Mouse (Mus musculus) cerebellum, postnatal 25 days (tissue): Measurements from ENCODE around the gene Cfap74.

Experiments used
- DNase-seq, 2 experiments: peaks; one replicate each; pipeline ENCODE4 v3.0.0; 2021; ENCODE audit warnings: mixed read lengths in 2 of 2

The Cfap74 gene

DNA sequence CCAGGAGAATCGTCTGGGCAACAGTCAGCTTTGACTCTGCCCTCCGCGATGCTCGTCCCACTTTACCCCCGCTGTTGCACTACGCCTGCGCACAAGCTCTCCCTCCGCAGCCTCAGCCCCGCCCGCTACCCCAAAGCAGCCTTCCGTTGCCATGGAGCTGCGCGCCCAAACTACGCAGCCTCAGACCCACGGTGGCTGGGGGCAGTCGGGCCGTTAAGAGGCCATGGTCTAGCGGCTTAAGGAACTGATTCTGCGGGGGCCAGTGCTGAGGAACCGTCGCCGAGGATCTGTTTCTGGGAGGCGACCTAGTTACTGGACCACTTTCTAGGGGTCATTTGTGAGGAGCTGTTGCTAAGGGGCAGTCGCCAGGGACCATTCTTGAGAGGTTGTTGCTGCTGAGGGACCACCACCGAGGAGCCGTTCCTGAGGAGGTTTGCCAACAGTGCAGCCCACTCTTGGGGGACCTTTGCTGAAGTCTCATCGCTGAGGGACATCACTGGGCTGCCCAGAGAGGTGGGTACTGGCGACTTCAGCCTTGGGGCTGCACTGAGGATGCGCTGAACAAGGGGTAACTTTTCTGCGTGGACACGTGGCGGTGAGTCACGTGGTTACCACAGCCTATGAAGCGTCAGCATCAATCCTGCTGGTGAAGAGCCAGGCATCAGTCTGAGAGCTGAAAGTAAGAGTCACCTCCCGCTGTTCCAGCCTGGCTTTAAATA, at the start of gene Cfap74:
TSS of gene Cfap74 (plus strand) at position 133 of the 719 bp plus-strand sequence.
- DNase-seq, result peak; percentile 86 to 91

DNA sequence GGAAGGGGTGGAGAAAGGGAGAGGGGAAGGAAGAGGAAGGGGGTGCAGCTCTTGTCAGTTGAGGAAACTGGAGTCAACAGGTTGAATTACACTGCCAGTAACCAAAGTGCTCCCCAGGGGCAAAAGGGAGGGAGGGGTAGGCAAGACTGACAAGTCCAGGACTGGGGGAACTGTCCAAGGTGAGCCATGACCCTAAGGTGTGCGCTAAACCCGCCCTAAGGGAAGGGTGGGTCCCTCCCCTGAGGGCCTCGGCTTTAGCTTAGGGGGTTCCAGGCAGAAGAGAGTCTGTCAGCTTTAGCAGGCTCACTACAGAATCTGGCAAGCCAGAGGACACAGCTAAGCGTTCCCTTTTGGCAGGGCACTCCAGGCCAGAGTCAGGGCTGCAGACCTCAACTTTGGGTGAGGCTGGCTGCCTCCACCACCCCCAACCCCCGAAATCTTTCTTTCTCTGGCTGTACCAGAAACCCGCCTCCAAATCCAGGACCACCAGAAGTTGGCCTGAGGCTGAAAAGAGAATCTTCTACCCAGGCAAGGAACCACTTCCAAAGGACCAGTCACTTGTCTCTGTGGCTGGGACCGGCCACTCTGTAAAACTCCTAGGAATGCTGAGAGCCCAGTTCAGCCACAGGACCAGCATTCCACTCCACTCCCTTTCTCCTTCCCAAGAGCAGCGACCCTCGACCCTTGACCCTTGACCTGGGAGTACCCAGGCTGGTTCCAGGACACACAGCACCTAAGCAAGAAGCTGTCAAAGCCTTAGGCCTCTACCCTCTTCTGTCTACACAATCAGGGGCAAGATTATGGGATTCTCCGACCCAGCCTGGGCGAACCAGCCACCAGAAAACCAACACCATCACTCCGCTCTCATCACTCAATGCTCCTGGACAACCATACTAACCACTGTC, 49.2 kb upstream of the Cfap74 start:
- DNase-seq, result no peak

DNA sequence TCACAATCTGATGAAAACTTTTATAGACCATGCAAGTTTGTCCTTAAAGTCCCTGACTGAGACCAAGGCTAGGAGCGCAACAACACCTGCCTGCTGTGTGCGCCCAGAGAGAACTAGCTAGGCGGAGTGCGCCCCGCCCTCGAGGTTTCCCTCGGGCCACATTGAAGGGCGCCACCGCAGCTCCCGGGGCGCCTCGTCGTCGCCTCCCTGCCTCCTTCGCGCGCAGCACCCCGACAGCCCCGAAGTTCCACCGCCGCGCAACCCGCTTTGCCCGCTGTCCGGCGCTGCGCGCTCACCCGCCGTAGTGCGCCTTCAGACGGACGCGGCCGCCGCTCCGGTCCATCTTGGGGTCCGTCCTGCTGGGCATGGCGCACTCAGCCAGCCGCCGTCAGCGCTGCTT, 48.1 kb upstream of the Cfap74 start:
- DNase-seq, result no peak

DNA sequence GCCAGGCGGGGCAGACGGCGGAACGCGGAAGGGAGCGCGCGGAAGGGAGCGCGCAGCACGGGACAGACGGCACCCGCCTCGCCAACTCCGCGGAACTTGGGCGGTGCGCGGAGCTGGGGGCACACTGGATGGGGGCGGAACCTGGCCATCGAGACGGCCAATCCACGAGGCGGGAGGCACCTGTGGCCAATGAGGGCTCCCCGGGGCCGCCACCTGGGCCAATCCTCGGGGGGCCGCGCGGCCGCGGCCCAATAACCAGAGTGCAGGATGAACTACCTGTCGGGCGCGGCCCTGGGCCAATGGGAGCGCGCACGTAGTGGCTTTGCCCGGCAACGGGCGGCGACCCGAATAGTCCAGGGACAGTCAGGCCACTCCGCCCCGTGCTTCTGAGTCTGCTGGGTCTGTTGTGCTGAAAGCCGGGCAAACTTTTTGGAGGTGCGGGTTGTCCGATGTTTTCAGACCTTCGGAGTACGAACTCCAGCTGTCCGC, 47.6 kb upstream of the Cfap74 start, which contains the start of gene Prkcz:
TSS of gene Prkcz (minus strand) at position 59 of the 489 bp plus-strand sequence.
- peak; percentile 93 to 95 for DNase-seq

DNA sequence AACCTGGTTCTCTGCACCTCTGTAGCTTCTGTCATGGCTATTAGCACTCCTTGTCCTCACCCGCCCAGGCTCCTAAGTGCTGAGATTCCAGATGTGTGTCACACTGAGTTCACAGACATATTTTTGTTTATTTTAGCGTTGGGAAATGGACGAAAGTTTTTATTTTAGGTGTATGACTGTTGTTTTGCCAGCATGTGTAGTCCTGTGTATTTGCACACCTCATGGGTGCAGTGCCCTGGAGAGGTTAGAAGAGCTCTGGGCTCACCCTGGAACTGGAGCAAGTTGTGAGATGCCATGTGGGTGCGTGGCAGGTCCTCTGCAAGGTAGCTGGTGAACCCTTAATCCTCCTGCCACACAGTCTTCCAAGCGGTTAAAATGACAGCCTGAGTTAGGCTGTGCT, 46.5 kb upstream of the Cfap74 start:
- DNase-seq, result no peak

DNA sequence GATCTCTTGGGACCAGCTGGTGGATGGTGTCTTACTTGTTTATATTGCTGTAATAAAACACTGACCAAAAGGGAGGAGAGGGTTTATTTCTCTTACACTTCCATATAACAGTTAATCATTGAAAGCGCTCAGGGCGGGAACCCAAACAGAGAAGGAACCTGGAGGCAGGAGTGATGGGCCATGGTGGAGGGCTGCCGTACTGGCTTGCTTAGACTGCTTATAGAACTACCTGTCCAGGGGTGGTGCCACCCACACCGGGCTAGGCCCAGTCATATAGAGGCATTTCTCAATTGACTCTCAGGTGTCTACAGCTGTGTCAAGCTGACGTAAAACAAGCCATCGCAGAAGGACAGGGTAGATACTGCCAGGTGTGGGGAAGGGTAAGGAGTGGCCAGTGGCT, 42.2 kb upstream of the Cfap74 start:
- no peak for DNase-seq

DNA sequence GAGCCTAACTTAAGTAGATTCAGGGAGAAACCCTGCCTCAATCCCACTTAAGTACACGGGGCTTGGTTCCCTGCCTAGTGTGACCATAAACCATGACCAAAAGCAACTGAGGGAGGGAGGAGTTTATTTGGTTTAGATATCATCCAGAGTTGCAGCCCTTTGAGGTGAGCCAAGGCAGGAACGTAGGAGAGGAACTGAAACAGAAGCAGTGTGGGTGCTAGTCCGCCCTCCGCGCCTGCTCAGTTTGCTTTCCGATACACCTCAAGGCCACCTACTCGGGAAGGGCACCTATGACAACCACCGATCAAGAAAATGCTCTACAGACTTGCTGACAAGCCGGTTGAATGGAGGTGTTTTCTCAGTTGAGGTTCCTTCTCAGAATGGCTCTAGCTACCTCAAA, 41.3 kb upstream of the Cfap74 start:
- DNase-seq, result no peak

DNA sequence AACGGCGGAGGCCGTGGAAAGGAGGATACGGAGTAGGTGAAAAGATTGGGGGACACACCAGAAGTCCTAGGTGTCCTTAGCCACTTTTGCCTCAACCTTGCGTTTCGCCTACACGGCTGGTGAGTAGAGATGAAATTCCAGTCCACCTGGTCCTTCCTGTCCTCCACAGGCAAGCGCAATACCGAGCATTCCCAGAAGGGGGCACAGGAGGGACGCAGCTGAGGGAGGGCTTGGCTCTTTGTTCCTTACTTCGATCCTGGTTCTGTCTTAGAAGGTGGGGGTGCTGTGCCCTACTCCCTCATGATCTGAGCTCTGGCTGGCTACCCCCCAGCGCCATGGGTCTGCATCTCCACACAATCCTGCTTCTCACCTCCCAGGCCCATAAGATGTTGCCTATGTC, 40.3 kb upstream of the Cfap74 start:
- peak; percentile 96 to 97 for DNase-seq

DNA sequence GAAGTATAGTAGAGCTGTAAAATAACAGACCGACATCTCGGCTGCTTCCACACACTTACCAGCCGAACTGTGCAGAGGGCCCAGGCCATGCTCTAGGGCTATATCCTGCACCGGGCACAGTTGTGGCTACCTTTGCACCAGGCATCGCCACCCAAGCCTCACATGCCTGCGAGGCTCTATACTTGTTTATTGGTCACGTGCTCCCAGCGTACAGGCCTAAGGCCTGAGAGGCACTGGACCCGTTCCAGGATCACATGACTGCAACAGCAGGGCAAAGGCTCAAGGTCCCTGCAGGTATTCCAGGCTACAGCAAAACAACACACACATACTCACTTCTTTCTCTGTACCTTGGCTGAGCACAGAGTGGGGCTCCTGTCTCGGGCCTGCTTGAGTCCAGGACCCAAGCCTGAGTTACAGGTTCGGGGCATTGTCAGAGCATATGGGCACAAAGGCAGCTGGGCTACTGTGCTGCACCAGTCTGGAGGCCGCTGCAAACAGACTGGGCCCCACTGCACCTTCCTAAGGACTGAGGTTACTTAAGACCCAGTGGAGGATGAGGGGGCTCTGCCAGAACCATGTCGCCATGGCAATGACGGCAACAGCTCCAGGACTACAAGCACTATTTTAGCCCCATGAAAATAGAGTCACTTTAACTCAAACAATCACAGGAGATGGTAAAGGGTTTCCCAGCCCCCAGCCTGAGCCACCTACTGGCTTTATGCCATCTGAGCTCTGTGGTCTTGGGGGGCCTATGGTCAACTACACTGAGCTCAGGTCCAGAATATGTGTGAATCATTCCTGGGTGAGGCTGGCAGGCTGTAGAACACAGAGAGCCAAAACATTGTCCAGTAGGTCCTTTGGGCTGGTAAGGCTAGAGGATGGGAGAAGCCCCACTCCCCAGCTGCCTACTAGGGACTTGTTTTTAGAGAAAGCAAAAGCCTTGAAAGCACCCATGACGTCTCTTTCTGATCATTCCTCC, 38.0 kb upstream of the Cfap74 start:
- DNase-seq, result peak; percentile 39 to 60

DNA sequence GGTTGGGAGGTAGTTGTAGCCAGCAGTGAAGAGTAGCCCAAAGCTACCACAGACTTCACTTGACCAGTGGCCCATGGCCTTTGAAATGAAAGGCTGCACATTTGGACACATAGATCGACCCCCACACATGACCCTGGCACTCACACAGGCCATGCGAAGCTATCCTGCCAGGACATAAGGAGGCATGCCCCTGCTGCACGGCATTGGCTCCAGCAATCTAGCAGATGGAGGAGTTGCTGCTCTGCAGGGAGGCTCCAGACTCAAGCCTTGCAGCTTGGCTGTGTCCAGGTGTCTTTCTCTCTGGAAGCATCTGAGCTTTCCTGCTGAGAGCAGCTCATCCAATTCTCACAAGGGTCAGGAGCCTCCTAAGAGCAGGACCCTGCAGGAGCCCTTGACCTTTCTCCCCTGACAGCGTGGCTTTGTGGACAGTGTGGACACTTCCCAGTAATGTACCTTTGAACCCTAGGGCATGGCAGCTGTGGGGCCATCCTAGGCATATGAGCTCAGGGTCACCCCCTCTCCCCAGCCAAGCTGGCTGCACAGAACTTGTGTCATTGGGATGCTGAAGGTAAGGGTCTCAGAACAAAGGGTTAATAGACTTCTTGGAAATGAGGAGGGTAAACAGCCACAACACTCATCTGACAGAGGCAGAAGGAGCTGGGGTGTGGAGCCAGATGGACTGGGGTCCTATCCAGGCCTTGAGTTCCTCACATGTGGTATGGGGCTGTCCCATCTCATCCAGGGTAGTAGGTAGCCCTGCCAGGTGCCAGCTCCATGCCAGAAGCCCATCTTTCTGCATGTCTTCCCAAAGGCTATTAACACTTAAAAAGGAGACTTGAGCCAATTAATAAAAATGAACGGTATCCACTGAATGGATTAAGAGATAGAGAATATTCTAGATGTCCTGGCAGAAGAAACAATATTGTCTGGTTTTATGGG, 36.9 kb upstream of the Cfap74 start:
- peak; percentile 61 to 69 for DNase-seq

DNA sequence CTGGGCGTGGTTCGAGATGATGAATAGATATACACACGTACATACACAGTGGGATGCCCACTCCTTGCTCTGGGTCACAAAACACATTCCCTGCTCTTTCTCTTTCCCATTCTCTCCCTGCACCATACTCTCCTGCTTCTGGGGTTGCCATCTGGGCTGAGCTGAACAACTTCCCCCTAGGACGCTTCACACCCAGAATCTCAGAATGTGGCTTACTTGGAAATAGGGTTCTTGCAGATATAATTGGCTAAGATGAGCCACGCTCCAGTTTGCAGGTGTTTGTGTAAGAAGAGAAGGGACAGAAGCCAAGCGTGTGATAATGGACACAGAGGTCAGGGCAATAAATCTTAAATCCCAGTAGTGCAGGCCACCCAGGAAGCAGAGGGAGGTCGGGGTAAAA, 27.0 kb upstream of the Cfap74 start:
- no peak for DNase-seq

DNA sequence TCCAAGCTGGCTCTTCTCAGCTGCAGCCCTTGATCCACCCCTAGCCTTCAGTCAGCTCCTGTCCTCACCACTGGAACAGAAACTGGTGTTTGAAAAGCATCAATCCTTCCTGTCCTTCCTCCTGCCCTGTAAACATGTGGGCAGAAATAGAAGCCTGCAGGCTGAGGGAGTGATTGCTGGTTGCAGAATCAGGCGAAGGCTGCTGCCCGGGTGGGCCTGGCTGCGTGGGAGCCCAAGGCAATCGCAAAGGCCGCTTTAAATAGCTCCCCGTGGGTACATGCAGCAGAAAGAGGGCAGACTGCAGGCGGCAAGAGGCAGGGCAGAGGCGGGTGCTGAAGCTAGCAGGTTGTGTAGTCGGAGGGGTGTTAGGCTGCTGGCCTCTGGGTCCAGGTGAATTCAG, 26.2 kb upstream of the Cfap74 start:
- peak; percentile 55 to 58 for DNase-seq

DNA sequence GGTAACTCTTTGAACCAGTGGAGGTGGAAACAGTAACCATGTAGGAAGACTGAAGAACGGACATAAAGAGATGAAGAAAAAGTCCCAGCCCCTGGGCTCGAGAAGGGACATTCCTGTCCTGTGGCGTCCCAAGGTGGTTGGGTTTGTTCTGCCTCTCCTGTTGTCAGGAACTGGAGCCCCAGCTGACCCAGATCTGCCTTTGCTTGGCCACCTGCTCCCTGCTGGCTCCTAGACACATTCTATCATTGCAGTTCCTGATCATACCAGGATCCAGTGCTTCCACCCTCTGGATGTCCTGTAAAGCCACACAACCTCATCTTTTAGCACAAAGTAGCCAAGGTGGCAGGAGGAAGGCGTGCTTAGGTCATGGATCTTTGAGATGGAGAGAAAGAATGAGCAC, 25.7 kb upstream of the Cfap74 start:
- peak; percentile 76 to 77 for DNase-seq

DNA sequence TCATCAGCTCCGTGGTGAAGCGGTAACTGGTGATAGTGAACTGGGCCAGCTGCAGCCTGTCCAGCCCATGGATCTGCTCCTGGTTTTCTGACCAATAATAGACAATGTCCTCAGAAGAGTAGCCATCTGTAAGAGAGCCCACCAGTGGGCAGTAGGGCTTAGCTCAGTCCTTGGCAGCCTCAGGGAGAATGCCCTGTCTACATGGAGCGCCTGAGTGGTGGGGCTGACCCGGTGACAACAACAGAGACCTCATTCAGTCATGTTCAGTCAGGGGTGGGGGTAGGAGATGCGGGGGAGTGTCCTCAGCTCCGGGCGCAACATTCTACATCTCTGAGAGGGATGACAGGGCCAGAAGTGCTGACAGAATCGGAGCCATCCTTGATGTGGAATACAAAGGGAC, 21.8 kb upstream of the Cfap74 start:
- DNase-seq, result no peak

DNA sequence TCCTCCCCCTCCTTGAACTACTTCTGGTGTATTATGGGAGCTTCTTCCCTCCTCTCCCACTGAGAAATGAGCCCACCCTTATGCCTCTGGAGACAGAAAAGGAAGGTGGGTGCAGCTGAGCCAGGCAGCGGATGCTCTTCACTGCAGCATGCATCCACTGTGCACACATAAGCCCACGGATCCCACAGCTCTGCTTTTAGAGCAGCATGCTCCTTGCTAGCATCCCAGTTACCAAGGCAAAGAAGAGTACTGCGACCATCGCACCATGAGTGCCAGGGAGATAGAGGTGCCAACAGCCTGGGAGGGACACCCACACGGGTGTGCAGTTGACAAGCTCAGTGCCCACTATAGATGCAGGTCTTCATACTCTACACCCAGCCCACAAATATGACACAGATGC, 13.5 kb upstream of the Cfap74 start:
- peak; percentile 34 to 53 for DNase-seq

DNA sequence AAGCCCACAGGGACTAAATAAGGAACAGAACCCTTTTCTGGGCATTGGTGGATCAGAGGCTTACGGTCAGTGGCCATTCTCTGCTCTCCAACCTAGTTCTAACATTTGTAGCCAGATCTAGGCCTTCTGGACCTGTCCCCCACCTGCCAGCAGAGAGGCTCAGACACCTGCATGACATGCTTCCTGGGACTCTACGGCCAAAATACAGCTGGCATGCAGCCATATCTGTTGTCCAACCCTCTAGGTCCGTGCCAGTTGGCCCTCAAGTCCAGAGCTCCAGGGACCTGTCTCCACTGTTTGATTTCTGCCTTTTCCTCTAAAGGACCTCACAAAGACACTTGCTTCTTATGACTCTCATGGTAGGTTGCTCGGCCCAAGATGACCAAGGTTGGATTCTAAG, 12.2 kb upstream of the Cfap74 start:
- DNase-seq, result peak; percentile 94 to 96

DNA sequence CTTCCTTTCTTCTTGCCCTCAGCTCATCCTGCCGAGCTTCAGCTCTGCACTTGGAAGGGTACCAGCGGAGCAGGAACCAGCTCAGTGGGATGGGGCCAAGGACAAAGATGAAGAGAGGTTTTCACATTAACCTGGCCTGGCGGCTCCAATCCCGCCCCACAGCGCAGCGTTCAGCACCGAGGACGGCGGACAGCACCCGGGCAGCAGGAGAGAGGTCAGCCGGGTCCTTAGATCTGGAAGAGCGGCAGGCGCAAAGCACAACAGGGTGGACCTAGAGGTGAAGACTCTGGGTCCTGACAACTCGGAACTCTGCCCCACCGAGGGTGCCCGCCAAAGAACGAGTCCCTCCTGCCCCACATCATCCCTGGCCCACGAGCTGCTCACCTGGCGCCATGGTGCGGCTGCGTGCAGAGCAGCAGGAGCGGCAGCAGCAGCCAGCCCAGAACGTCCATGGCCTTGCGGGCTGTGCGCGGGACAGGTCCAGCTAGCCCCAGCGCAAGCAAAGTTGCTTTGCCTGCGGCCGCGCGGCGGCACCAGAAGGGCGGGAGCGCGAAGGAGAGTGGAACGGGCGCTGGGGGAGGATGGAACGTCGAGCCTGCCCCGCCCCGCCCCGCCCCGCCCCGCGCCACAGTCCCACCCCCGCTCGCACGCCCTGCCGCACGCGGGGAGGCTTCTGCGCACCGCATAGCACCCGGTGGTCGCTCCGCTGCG, 11.3 kb upstream of the Cfap74 start, which contains the start of gene Gabrd:
TSS of gene Gabrd (minus strand) at position 602 of the 711 bp plus-strand sequence.
- peak; percentile 88 to 92 for DNase-seq

DNA sequence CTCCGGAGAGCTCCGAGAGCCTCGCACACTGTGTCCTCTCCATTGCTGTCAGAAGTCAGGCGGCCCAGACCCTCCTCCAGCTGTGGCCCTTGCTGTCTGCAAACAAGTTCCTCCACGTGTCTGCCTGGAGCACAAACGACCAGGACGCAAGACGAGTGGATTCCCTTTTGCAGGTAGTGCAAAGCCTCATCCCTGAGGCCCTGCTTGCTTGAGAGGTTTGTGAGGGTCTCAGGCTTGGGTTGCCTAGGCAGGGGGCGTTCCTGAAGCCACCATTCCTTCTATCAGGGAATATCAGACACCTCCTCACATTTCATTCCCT, 10.8 kb upstream of the Cfap74 start:
- no peak for DNase-seq

DNA sequence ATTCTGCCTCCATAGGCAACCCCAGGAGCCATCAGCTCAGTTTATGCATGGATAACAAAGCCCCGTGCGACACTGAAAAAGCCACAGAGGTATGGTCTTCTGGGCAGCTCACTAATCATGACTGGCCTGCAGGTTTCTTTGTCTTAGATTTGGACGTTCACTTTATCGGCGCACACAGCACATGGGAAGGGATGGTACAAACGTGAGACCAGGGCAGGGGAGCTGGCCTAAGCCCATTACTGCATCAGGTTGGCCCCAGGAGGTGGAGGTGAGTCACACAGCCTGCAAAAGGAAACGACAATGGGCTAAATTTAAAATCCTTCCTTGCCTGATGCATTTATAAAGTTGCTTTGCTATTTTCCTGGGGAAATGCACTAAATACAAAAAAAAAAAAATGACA, 7.9 kb upstream of the Cfap74 start:
- peak; percentile 83 to 87 for DNase-seq

DNA sequence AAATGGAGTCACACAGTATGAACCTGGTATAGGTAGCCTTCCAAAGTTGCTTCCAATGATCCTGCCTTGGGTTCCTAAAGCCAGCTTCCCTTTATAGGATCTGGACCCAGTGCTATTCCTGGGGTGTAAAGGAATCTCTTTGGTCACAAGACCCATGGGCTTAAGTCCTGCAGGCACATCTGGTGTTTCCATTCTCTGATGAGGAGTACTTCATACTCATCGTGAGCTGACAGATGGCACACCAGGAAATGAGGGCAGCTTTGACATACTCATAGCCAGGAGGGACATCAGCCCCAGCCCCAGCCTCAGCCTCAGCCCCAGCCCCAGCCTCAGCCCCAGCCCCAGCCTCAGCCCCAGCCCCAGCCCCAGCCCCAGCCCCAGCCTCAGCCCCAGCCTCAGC, 6.5 kb upstream of the Cfap74 start:
- no peak for DNase-seq

DNA sequence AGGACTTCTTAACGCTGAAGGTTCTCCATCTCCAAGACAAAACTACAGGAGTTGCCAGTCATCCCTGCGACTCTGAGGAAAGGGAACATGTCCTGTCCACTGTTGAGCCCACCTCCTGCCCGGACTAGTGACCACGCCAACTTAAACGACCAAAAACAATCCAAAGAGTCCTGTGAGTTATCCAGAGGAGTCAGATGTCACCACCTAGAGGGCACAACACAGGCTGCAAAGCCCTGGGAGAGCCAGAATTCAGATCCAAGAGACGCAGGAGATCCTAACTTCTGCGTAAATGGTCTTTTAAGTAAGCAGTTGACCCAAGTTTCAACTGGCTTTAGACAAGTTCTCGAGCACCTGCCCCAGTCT, 314 bp upstream of the Cfap74 start:
- no peak for DNase-seq
